Mouse (Mus musculus) urinary bladder, postnatal 10 days (tissue): ENCODE measurements around the gene Golga2.

Experiments used
- DNase-seq: peaks from one replicate; pipeline ENCODE4 v3.0.0; 2022; ENCODE audit warnings: low spot score

The Golga2 gene

GRCm38 (mm10) chr2:32287334-32287840 is at the start of gene Golga2:
Golga2 (plus strand) TSS chr2:32287384.
- DNase-seq, result no peak

- no peak for DNase-seq
Measured at GRCm38 (mm10) chr2:32237571-32237970, 49.6 kb upstream of the Golga2 start.

- no peak for DNase-seq
Measured at GRCm38 (mm10) chr2:32238708-32239435, 48.3 kb upstream of the Golga2 start.

- no peak for DNase-seq
Measured at GRCm38 (mm10) chr2:32240591-32240990, 46.6 kb upstream of the Golga2 start.

- DNase-seq, result no peak
Measured at GRCm38 (mm10) chr2:32242986-32243385, 44.2 kb upstream of the Golga2 start.

- no peak for DNase-seq
Measured at GRCm38 (mm10) chr2:32246741-32247140, 40.4 kb upstream of the Golga2 start.

GRCm38 (mm10) chr2:32248377-32249361 is 38.5 kb upstream of the Golga2 start:
- DNase-seq, result no peak

GRCm38 (mm10) chr2:32251791-32252527 is 35.2 kb upstream of the Golga2 start:
- DNase-seq, result no peak

GRCm38 (mm10) chr2:32252658-32253057 is 34.5 kb upstream of the Golga2 start:
- no peak for DNase-seq

- DNase-seq, result no peak
Measured at GRCm38 (mm10) chr2:32253352-32253751, 33.8 kb upstream of the Golga2 start.

- DNase-seq, result no peak
Measured at GRCm38 (mm10) chr2:32254563-32254962, 32.6 kb upstream of the Golga2 start.

GRCm38 (mm10) chr2:32256273-32256672 is 30.9 kb upstream of the Golga2 start:
- DNase-seq, result no peak

GRCm38 (mm10) chr2:32258887-32259533 is 28.2 kb upstream of the Golga2 start:
- DNase-seq, result no peak

- peak; percentile 48 for DNase-seq
Measured at GRCm38 (mm10) chr2:32259657-32260417, 27.3 kb upstream of the Golga2 start, which contains the start of gene Uck1. Uck1 (minus strand) TSS chr2:32260159.

GRCm38 (mm10) chr2:32260635-32261034 is 26.5 kb upstream of the Golga2 start:
- no peak for DNase-seq

- no peak for DNase-seq
Measured at GRCm38 (mm10) chr2:32275823-32276222, 11.4 kb upstream of the Golga2 start.

GRCm38 (mm10) chr2:32282289-32282688 is 4.9 kb upstream of the Golga2 start:
- no peak for DNase-seq

- no peak for DNase-seq
Measured at GRCm38 (mm10) chr2:32282727-32283126, 4.5 kb upstream of the Golga2 start.

- DNase-seq, result no peak
Measured at GRCm38 (mm10) chr2:32283986-32284385, 3.2 kb upstream of the Golga2 start.

- peak; percentile 98 for DNase-seq
Measured at GRCm38 (mm10) chr2:32287923-32288367, 761 bp downstream of the Golga2 start, which contains the start of gene Swi5. Swi5 (minus strand) TSS chr2:32288075.
